Mouse (Mus musculus): ENCODE results near the gene Ikzf2.

Gene Ikzf2

DNA sequence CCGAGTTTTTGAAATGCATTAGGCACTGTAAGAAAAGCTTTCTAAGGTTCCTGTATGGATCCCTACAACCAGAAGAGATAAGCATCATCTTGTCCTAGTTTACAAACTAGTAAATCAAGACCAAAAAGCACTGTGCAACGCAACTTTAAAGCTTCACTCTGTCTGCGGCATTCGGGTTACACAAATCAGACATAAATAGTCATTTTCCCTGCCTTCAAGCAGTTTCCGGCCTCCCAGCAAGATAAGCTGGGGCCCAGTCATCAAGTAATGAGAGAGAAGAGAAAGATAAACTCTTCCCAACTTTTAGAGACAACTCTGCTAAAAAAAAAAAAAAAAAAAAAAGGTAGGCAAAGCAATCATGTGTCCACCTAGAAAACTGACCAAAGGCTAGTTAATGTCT lies 19.6 kb downstream of the Ikzf2 start:
- 90% methylated on average over 5 of the region's 5 CpGs for WGBS

GRCm38 (mm10) chr1:69659779-69660178 lies 27.3 kb downstream of the Ikzf2 start:
- WGBS: 85% methylated on average over 2 of the region's 2 CpGs

DNA sequence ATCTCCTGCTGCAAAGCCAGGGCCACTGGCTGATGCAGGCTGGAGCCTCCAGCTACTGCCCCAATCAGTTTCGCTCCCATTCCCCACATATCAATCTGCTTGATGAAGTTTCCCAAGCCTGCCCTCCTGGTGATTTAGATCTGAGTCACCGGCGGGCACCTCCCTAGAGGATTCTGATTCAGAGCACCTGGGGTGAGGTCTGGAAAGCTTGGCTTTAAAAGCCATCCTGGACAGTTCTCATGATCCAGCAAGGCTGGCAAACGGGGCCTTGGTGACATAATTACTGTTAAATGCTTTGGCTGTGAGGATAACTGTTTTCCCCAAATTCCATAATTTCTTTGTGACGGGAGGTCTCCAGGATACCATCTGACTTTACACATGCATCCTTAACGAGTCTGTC lies 29.0 kb downstream of the Ikzf2 start:
- 69% methylated on average over 6 of the region's 6 CpGs for WGBS

- 88% methylated on average over 3 of the region's 3 CpGs for WGBS
These were observed 29.6 kb downstream of the Ikzf2 start for GRCm38 (mm10) chr1:69657455-69657854.

DNA sequence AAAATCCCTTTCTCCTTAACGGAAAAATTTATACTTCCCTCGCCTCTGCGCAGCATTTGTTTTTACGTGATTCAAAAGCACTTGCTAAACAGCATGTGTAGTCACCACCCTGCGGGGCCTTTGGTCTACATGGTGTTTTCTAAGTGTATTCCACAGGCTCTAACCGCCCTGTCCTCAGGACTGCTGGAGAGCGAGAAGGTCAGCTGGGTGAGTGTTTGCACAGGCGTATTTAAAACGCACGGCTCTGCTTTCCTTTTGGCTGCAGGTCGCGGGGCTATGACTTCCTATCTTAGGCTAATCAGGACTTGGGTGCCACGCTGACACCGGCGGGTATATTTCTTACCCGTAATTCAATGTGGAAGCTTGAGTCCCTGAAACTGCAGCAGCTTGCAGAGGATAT lies 30.1 kb downstream of the Ikzf2 start:
- 57% methylated on average over 16 of the region's 16 CpGs for WGBS

DNA sequence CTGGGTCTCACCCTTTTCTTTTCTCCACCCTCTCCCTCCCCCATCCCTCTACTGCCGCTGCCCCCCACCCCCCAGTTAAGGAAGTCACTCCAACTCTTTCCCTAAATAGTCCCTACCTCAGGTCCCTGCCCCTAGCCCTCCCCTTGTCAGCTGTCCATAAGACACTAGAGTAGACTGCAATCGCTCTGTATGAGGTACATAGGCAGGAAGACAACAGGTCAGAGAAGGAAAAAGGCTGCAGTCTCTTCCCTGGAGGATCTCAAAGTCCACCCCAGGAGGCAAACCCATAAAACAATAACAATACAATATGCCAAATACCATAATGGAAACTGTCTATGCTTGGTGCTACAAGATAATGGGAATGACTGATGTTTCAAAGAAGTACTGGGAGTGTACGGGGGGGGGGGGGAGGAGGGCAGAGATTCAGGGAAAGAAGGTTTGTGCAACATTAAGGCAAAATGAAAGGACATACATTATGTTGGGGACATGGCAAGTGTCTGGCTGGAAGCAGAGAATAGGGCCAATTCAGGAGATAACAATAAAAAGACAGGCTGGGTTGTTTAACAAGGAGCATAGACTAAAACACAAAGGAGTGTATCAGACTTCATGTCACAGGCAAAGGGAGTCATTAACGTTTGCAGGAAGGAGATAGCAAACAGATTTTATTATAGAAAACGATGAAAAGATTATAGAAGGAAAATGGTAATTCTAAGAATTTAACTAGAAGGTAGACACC lies 30.8 kb downstream of the Ikzf2 start:
- 67% methylated on average over 5 of the region's 5 CpGs for WGBS

- WGBS: 88% methylated on average over 5 of the region's 5 CpGs
These were observed 31.7 kb downstream of the Ikzf2 start for GRCm38 (mm10) chr1:69655368-69655767.

GRCm38 (mm10) chr1:69654955-69655354 lies 32.1 kb downstream of the Ikzf2 start:
- WGBS: 76% methylated on average over 1 of the region's 1 CpGs

GRCm38 (mm10) chr1:69653419-69653818 lies 33.6 kb downstream of the Ikzf2 start:
- 90% methylated on average over 2 of the region's 2 CpGs for WGBS

DNA sequence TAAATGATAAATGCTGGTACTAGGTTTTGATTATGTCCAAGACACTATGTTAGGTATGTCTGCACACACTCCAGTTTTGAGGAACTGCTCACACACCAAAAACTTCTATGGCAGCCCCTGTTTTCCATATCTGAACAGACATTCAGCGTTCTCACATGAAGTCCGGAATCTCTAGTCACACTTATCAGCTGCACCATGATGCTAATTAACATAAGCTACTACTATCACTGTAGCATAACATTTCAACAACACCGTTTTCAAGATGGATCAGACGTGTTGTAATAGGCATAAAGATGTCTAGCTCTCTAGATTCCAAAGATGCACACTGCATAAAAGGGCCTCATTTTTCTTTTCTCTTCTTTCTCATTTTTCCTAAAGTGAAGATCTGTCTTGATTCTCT lies 43.9 kb downstream of the Ikzf2 start:
- WGBS: 86% methylated on average over 4 of the region's 4 CpGs

DNA sequence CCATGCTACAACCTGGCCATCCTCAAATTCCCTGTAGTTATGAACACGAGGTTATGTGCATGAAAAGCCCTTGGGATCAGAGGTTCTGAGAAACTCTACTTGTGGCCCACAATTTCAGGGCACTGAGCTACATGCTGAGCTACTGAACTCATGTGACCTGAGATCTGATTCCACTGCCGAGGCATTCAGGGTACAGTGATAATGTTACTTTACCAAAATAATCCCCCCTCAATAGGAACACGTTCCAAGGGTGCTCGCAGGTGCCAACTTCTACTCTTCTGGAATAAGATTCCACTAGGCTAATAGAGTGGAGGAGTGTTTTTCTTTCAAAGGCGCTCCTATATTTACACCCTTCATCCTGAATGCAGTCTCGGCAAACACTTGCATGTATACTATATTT lies 45.1 kb downstream of the Ikzf2 start:
- 76% methylated on average over 6 of the region's 6 CpGs for WGBS

DNA sequence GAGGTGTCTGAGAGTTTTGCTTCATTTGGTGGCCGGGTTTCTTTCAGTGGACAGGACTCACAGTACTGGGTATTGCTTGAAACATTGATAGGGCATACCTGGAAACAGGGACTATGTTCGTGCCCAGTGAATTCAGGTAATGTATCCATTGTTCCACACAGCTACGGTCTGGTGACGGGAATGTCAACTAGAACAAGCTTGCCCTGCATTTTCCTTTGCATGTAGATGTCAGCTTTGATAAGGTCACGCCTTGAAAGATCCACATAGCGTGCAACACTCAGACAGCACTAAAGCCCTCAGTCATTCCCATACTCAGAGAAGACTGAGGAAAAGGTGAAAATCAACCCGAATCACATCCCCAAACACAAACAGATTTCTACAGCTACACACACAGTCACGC lies 48.7 kb downstream of the Ikzf2 start:
- WGBS: 88% methylated on average over 8 of the region's 8 CpGs

GRCm38 (mm10) chr1:69637907-69638306 lies 49.1 kb downstream of the Ikzf2 start:
- 77% methylated on average over 3 of the region's 3 CpGs for whole genome bisulfite sequencing

- 97% methylated on average over 2 of the region's 2 CpGs for WGBS
These were observed 52.8 kb downstream of the Ikzf2 start for GRCm38 (mm10) chr1:69634259-69634658.

DNA sequence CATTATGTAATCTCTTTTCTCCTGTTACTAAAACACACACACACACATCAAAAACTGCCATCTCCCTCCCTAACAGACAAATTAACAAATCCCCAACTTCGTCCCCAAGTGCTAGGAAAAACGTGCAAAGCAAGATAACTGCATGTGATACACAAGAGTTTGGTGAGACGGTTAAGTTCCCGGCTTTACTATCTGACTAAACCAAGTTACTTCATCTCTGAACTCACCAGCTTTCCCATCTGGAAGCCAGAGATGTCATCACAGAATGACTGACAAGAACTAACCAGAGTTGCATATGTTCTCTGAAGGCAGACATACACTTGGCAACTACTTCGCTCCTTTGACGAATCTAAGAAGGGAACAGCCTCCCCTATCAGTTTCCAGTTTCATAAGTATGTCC lies 56.5 kb downstream of the Ikzf2 start:
- 80% methylated on average over 6 of the region's 6 CpGs for WGBS

GRCm38 (mm10) chr1:69629513-69629912 lies 57.5 kb downstream of the Ikzf2 start:
- WGBS: 85% methylated on average over 8 of the region's 8 CpGs

- WGBS: 96% methylated on average over 5 of the region's 5 CpGs
These were observed 75.0 kb downstream of the Ikzf2 start for GRCm38 (mm10) chr1:69612076-69612475.

DNA sequence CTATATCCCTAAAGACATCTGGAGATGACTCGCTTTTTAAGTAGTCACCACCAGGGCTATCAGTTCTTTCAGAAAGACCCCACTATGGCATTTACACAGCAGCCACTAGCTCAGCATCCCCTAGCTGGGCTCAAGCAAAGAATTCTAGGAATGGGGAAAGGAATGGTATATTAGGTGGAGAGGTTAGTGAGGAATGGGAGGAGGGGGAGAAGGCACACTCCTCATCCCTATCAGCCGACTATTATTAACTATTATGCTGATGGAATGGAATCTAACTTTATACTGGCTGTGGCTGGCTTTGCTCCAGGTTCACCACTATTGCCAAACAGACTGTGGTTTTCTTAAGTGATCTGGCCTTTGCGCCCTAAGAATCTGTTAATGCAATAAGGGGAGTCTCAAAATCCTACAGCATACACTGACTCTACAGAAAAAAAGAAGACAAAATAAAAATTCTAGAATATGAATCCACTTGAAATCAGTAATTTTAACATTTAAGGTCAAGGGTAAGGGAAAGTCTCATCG lies 75.8 kb downstream of the Ikzf2 start:
- 94% methylated on average over 4 of the region's 4 CpGs for WGBS

DNA sequence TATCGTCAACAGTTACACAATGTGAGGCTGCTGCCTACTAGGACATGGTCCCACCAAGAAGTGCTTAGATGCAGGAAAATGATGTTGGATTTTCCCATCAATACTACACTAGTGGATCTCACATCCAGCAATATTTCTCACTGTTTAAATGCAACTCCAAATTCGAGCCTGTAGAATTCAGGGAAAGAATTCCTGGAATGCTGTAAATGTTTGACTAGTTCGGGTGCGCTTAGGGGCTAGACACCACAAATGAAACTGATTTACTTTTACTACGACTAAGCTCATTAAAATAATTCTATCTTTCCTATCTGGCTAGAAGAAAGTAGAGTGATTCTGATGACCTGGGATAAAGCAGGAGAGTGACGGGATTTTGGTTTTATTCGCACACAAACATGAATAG lies 76.3 kb downstream of the Ikzf2 start:
- 89% methylated on average over 7 of the region's 7 CpGs for WGBS

DNA sequence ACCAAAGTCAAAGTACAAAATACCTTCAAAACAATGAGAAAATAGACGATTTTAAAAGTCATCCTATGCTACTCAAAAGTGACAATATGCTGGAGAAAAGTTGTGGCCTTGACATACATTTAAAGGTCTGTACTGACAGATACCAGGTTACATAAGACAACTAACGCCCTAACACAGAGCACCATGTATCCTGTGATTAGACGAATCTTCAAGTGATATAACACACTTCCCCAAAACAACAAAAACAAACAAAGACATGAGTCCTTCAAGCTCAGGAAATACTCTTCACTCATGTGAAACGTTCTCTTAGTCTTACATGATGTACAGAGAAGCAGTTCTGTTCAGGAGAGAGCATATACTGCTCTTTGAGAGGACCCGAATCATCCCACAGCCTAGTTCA lies 78.2 kb downstream of the Ikzf2 start:
- 81% methylated on average over 5 of the region's 5 CpGs for WGBS

DNA sequence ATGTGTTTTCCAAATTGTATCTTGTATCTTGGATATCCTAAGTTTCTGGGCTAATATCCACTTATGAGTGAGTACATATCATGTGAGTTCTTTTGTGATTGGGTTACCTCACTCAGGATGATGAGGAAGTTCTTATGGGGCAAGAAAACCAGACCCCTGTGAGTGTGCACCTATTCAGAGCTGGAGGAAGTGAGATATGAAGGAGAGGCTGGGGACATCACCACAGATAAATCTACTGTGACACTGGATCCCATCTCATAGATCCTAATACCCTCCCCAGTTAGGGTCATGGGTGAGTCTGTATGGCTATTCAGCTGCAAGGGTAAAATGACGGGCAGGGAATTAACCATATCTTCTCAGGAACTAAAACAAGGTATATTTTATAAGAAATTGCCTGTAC lies 80.2 kb downstream of the Ikzf2 start:
- 92% methylated on average over 1 of the region's 1 CpGs for WGBS

- WGBS: 43% methylated on average over 3 of the region's 3 CpGs
These were observed 82.8 kb downstream of the Ikzf2 start for GRCm38 (mm10) chr1:69604213-69604612.

DNA sequence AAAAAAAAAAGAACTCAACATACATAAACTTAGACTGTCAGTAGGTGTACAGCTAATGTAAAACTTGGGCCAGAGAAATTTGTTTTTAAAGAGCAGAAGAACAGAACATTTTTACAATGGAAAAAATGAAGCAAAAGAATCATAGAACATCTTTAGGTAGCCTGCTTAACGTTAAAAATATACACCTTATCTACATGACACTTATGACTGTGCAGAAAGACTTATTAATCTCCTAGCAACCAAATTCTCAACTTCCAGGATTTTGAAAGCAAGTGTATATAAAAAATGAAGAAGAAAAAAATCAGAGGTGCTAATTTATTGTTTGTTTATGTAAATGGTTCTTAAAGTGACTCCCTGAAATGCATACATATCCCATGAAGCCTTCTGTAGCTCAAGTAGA lies 86.1 kb downstream of the Ikzf2 start:
- WGBS: 63% methylated on average over 1 of the region's 1 CpGs
